Mouse (Mus musculus) thymus, adult 2 months (tissue): Measurements from ENCODE around the gene Susd5. TPM values are rescaled to one million over a fixed set of nuclear protein-coding genes. Genes with fewer than 3 reads are reported as not detected.

ENCODE experiments used
- DNase-seq: peaks from one replicate; pipeline ENCODE4 v3.0.0; 2021
- H3K27ac ChIP-seq: fragments of 200-500 bp; 2 replicates; pipeline ENCODE4 v1.5.1; 2012; ENCODE audit warnings: low read length, control low read depth; ENCODE audit not compliant: control insufficient read depth, insufficient read depth
- H3K27me3 ChIP-seq: fragments of 200-500 bp; 2 replicates; pipeline ENCODE4 v1.6.1; 2012; ENCODE audit warnings: mild to moderate bottlenecking, low read length, moderate library complexity, mixed read lengths; ENCODE audit not compliant: control insufficient read depth, insufficient read depth
- H3K36me3 ChIP-seq: fragments of 200-500 bp; 2 replicates; pipeline ENCODE4 v1.6.1; 2012; ENCODE audit warnings: mild to moderate bottlenecking, low read length, moderate library complexity; ENCODE audit not compliant: control insufficient read depth, insufficient read depth
- H3K4me1 ChIP-seq: fragments of 200-500 bp; replicated peaks from 2 replicates; pipeline ENCODE4 v1.6.1; 2012; ENCODE audit warnings: low read length; ENCODE audit not compliant: control insufficient read depth, insufficient read depth
- H3K4me3 ChIP-seq: fragments of 200-500 bp; 2 replicates; pipeline ENCODE4 v1.5.1; 2012; ENCODE audit warnings: mild to moderate bottlenecking, low read length, control low read depth, moderate library complexity; ENCODE audit not compliant: control insufficient read depth, insufficient read depth
- CTCF ChIP-seq: fragments of 200-500 bp; IDR thresholded peaks from 2 replicates; pipeline ENCODE4 v1.5.1; 2012; ENCODE audit warnings: mild to moderate bottlenecking, control low read depth, low read length, moderate library complexity, borderline replicate concordance; ENCODE audit not compliant: control insufficient read depth, poor library complexity, insufficient read depth; ENCODE audit errors: extremely low read depth
- POLR2A ChIP-seq: fragments of 200-500 bp; IDR thresholded peaks from 2 replicates; pipeline ENCODE4 v1.6.1; 2012; ENCODE audit warnings: mild to moderate bottlenecking, low read length, control low read depth, moderate library complexity; ENCODE audit not compliant: control insufficient read depth, poor library complexity, insufficient read depth; ENCODE audit errors: extremely low read depth
- WGBS: fragments of 180-500 bp; shearing (Covaris S2); methylation state at CpG from one replicate; pipeline ENCODE4 v1.1.7; 2018; 5-methylcytosine and 5-hydroxymethylcytosine counted together
- polyA plus RNA-seq: library from polyadenylated mRNA; depleted of rRNA; stranded (reverse); fragments of >200 nt; gene quantifications from 2 replicates; pipeline ENCODE4 v1.2.3, GENCODE M21; 2012; rRNA removed

The Susd5 gene
- 0.30 and 0.82 TPM in 2 replicates for polyA plus RNA-seq

DNA sequence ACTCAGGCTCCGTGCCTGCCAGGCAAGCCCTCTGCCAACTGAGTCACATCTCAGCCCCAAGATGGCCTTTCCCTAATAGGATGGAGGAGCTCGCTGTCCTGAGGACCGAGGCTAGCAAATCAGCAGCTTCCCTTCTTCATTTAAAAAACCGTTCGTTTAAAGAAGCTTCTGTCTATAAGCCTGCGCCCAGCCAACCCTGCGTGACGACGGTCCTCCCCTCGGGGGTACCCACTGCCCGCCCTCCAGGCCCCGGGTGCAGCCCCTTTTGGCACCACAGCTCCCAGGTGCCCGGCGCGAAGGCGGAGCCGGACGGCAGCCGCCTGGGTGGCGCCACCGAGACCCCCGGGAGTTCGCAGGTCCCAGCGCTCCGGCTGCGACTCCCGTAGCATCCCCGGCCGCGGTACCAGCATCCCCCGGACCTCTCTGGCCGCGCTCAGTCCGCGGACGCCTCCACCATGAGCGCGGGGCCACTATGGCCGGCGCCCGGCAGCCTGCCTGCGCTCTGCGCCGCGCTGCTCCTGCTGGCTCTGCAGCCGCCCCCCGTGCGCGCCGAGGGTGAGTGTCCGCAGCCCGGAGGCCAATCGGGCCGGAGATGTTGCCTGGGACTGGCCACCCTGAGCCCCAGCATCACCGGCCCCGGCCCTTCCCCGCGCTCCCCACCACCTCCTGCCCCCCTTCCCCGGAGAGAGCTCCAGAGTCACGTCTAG, at the start of gene Susd5:
Susd5 (plus strand) TSS at position 51 of the 707 bp plus-strand sequence.
- H3K4me3 ChIP-seq = no peak within 1 kb of the TSS

DNA sequence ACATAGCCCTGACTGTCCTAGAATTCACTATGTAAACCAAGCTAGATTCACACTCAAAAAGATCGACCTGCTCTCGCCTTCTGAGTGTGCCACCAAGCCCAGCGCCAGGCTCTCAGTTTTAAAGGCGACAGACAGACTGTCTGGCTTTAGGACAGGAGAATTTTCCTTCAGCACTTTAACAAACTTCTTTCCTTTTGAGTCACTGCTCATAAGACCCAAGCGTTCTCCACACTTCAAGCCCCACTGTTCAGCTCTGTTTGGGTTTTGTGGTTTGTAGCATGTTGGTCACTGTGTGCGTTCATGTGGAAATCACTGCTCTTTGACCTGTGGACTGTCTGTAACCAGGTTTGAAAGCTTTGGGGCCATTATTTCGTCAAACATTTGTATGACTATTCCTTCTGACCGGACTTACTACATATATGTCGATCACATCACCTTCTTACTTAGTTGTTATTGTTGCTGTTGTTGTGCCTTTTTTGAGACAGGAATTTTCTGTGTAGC, 49.0 kb upstream of the Susd5 start:
- no peak for TF ChIP-seq POLR2A
- TF ChIP-seq CTCF = no peak
- Histone ChIP-seq H3K27ac (no peak overlapping the region), H3K4me1 (no peaks in the 10 kb centered on the region), H3K4me3 (no peak overlapping the region), H3K36me3 (no peaks in the 10 kb centered on the region), H3K27me3 (no peaks in the 10 kb centered on the region)
- WGBS = 87% methylated on average over 9 of the region's 9 CpGs
- no peak for DNase-seq

More for the DNA sequence above, at the start of gene Susd5:
- no peaks in the 10 kb centered on the region; the same call in 1 of the 2 replicates for H3K4me1 ChIP-seq
- no peaks in the 10 kb centered on the region for H3K36me3 ChIP-seq
- WGBS = 4% methylated on average over 60 of the region's 60 CpGs
- DNase-seq = no peak
- TF ChIP-seq POLR2A (no peak), CTCF (no peak)
- H3K27me3 ChIP-seq = peaks cover 5% of the 10 kb centered on the region
- H3K27ac ChIP-seq = no peak within 1 kb of the TSS

DNA sequence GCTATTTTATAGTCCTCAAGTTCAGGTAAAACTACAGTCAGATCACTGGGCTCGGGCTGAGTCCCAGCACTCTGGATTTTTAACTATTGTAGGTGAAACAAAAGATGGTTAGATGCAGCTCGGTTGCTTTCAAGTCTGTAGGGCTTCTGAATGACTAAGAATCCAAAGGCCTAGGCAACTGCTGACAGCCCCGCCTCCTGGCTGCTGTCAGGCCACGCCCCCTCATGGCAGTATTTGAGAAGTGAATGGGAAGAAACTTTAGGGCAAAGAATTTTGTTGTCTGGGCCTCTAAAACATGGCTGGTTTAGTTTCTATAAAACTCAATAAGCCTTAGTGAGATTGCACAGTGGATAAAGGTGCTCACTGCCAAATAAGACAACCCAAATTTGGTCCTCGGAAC, 47.4 kb upstream of the Susd5 start:
- Histone ChIP-seq H3K36me3 (no peaks in the 10 kb centered on the region), H3K4me3 (no peak overlapping the region), H3K27me3 (no peaks in the 10 kb centered on the region), H3K4me1 (no peaks in the 10 kb centered on the region), H3K27ac (no peak overlapping the region)
- TF ChIP-seq POLR2A (no peak), CTCF (no peak)
- WGBS = 65% methylated on average over 5 of the region's 5 CpGs
- no peak for DNase-seq

DNA sequence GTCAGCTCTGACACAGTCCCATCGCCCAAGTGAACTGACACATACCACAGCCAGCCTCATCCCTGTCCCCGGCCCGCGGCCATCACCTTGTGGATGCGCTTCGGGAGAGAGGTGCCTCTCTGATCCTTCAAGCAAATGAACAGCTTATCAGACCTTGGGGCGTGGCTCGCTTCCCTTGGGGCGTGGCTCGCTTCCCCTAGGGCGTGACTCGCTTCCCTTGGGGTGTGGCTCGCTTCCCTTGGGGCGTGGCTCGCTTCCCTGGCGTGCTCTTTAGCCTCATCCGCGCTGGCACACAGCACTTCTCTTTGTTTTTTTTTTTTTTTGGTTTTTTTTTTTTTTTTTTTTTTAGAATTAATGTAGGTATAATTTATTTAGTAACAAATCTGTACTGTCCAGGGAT, 45.7 kb upstream of the Susd5 start:
- H3K4me1 ChIP-seq = no peaks in the 10 kb centered on the region
- H3K4me3 ChIP-seq = no peak overlapping the region
- TF ChIP-seq POLR2A (no peak), CTCF (no peak)
- no peaks in the 10 kb centered on the region for H3K27me3 ChIP-seq
- WGBS = 93% methylated on average over 18 of the region's 18 CpGs
- no peak overlapping the region for H3K27ac ChIP-seq
- DNase-seq = no peak
- no peaks in the 10 kb centered on the region for H3K36me3 ChIP-seq

DNA sequence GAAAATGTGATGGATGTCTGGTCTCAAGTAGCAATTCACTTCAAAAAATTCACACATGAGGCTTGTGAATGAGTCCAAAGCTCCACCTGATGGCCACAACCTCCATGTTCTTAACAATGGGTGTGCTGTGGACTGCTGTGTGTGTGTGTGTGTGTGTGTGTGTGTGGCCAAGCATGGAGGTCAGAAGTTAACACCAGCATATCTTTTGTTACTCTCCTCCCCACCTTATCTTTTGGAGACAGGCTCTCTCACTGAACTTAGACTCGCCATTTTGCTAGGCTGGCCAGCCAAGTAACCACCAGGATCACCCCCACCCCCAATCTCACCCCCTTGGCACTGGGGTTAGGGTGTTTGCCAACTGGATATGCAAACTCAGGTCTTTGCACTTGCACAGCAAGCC, 42.9 kb upstream of the Susd5 start:
- TF ChIP-seq POLR2A (no peak), CTCF (no peak)
- no peak overlapping the region for H3K27ac ChIP-seq
- no peak for DNase-seq
- no peaks in the 10 kb centered on the region for H3K27me3 ChIP-seq
- no peaks in the 10 kb centered on the region for H3K4me1 ChIP-seq
- no peak overlapping the region for H3K4me3 ChIP-seq
- WGBS = 87% methylated on average over 1 of the region's 1 CpGs
- no peaks in the 10 kb centered on the region for H3K36me3 ChIP-seq

DNA sequence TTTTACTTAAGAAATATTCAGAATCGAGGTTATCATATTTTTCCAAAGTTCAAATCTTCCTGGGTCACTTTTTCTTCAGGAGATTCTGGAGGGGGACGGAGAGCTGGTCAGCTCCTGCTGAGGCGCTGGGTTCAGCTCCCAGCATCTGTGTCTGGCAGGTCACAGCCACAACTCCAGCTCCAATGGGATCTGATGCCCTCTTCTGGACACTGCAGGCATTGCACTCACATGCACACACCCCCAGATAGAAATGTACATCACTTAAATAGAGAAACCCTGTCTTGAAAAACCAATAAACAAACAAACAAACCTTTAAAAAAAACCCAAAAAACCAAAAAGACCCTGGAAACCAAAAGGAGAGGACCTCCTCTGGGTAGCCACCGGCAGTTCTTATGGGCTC, 41.2 kb upstream of the Susd5 start:
- H3K4me3 ChIP-seq = no peak overlapping the region
- H3K4me1 ChIP-seq = no peaks in the 10 kb centered on the region
- H3K27ac ChIP-seq = no peak overlapping the region
- no peaks in the 10 kb centered on the region for H3K27me3 ChIP-seq
- peak; percentile 16 for DNase-seq
- 98% methylated on average over 4 of the region's 4 CpGs for WGBS
- no peaks in the 10 kb centered on the region for H3K36me3 ChIP-seq
- TF ChIP-seq POLR2A (no peak), CTCF (peak; percentile 32; the same call in 1 of the 2 replicates)

DNA sequence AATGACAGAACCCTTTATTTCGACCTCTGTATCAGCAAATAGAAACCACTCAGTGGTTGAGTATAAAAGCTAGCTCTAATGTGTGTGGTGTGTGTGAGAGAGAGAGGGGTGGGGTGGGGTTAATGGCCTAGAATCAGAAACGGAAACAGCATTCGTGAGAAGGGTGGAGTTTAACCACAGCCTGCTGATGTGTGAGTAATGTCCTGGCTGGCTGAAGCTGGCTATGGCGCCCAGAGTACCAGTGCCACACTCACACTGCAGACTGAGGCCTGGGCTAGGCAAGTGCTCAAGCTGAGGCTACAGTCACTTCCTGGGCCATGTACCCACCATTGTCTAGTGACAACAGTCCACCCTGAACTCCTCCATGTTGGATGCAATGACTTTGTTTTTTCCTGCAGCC, 40.5 kb upstream of the Susd5 start:
- no peak for TF ChIP-seq CTCF
- TF ChIP-seq POLR2A = no peak
- no peak overlapping the region for H3K4me3 ChIP-seq
- H3K27ac ChIP-seq = no peak overlapping the region
- 20% methylated on average over 4 of the region's 4 CpGs for WGBS
- H3K36me3 ChIP-seq = no peaks in the 10 kb centered on the region
- H3K27me3 ChIP-seq = no peaks in the 10 kb centered on the region
- H3K4me1 ChIP-seq = no peaks in the 10 kb centered on the region
- no peak for DNase-seq
